Mouse (Mus musculus): ENCODE results near the gene Slamf9. TPM values are rescaled to one million over a fixed set of nuclear protein-coding genes. Genes with fewer than 3 reads are reported as not detected.

Slamf9 gene
- total and polyA plus RNA-seq, 3 experiments: not detected

GRCm38 (mm10) chr1:172480376-172480775 is 5.2 kb downstream of the Slamf9 start:
- Histone ChIP-seq H3K36me3 (replicated peaks) (no peaks in the 10 kb centered on the region), H3K4me1 (ENCODE audit: insufficient read depth, low read depth, low read length) (no peaks in the 10 kb centered on the region), H3K27me3 (ENCODE audit: insufficient read depth, low read length) (peaks cover 29% of the 10 kb centered on the region), H3K9me3 (replicated peaks) (no peaks in the 10 kb centered on the region), H3K4me3 (ENCODE audit: low read depth, low read length) (no peak overlapping the region)
- ATAC-seq (ENCODE audit: extremely low read depth, insufficient number of reproducible peaks, low FRiP score, poor library complexity, severe bottlenecking) (no peak), DNase-seq (ENCODE audit: low spot score) (no peak)
- TF ChIP-seq GATA2 (IDR thresholded peaks at IDR 0.05; ENCODE audit: borderline replicate concordance, low read depth, low read length): no peak
- TF ChIP-seq CTCF (IDR thresholded peaks at IDR 0.05; ENCODE audit: low read depth, low read length): no peak
- TF ChIP-seq GATA1 (IDR thresholded peaks at IDR 0.05; ENCODE audit: borderline replicate concordance, low read length): no peak
- no peak for TF ChIP-seq TAL1 (conservative IDR thresholded peaks at IDR 0.05; ENCODE audit: low read depth, low read length)
- no peak for TF ChIP-seq POLR2AphosphoS5 (IDR thresholded peaks at IDR 0.05; ENCODE audit: insufficient replicate concordance, low read depth, low read length)

GRCm38 (mm10) chr1:172481111-172481510 is 6.0 kb downstream of the Slamf9 start:
- no peak for TF ChIP-seq GATA1 (IDR thresholded peaks at IDR 0.05; ENCODE audit: borderline replicate concordance, low read length)
- no peak for TF ChIP-seq POLR2AphosphoS5 (IDR thresholded peaks at IDR 0.05; ENCODE audit: insufficient replicate concordance, low read depth, low read length)
- no peak for TF ChIP-seq GATA2 (IDR thresholded peaks at IDR 0.05; ENCODE audit: borderline replicate concordance, low read depth, low read length)
- TF ChIP-seq TAL1 (conservative IDR thresholded peaks at IDR 0.05; ENCODE audit: low read depth, low read length): no peak
- TF ChIP-seq CTCF (IDR thresholded peaks at IDR 0.05; ENCODE audit: low read depth, low read length): no peak
- Histone ChIP-seq H3K36me3 (replicated peaks) (no peaks in the 10 kb centered on the region), H3K27me3 (ENCODE audit: insufficient read depth, low read length) (peaks cover 29% of the 10 kb centered on the region), H3K4me3 (ENCODE audit: low read depth, low read length) (no peak overlapping the region), H3K4me1 (ENCODE audit: insufficient read depth, low read depth, low read length) (no peaks in the 10 kb centered on the region), H3K9me3 (replicated peaks) (no peaks in the 10 kb centered on the region)
- ATAC-seq (ENCODE audit: extremely low read depth, insufficient number of reproducible peaks, low FRiP score, poor library complexity, severe bottlenecking) (no peak), DNase-seq (ENCODE audit: low spot score) (no peak)

GRCm38 (mm10) chr1:172481540-172482280 is 6.6 kb downstream of the Slamf9 start, which contains the start of gene Igsf9:
Gene Igsf9 (plus strand): TSS chr1:172481788.
- peak; percentile 30; the same call in 1 of the 2 replicates for ATAC-seq (ENCODE audit: extremely low read depth, insufficient number of reproducible peaks, low FRiP score, poor library complexity, severe bottlenecking)
- no peaks in the 10 kb centered on the region for H3K9me3 ChIP-seq (replicated peaks)
- no peak for TF ChIP-seq GATA1 (IDR thresholded peaks at IDR 0.05; ENCODE audit: borderline replicate concordance, low read length)
- no peak for TF ChIP-seq CTCF (IDR thresholded peaks at IDR 0.05; ENCODE audit: low read depth, low read length)
- H3K36me3 ChIP-seq (replicated peaks): no peaks in the 10 kb centered on the region
- peaks cover 29% of the 10 kb centered on the region for H3K27me3 ChIP-seq (ENCODE audit: insufficient read depth, low read length)
- DNase-seq (ENCODE audit: low spot score): no peak
- H3K4me3 ChIP-seq (ENCODE audit: low read depth, low read length): no peak within 1 kb of the TSS
- no peaks in the 10 kb centered on the region for H3K4me1 ChIP-seq (ENCODE audit: insufficient read depth, low read depth, low read length)

- Histone ChIP-seq H3K4me3 (ENCODE audit: low read depth, low read length) (no peak overlapping the region), H3K4me1 (ENCODE audit: insufficient read depth, low read depth, low read length) (no peaks in the 10 kb centered on the region), H3K36me3 (replicated peaks) (no peaks in the 10 kb centered on the region), H3K27me3 (ENCODE audit: insufficient read depth, low read length) (peaks cover 29% of the 10 kb centered on the region), H3K9me3 (replicated peaks) (no peaks in the 10 kb centered on the region)
- TF ChIP-seq POLR2AphosphoS5 (IDR thresholded peaks at IDR 0.05; ENCODE audit: insufficient replicate concordance, low read depth, low read length) (no peak), GATA2 (IDR thresholded peaks at IDR 0.05; ENCODE audit: borderline replicate concordance, low read depth, low read length) (no peak), GATA1 (IDR thresholded peaks at IDR 0.05; ENCODE audit: borderline replicate concordance, low read length) (no peak), CTCF (IDR thresholded peaks at IDR 0.05; ENCODE audit: low read depth, low read length) (no peak), TAL1 (conservative IDR thresholded peaks at IDR 0.05; ENCODE audit: low read depth, low read length) (no peak)
- ATAC-seq (ENCODE audit: extremely low read depth, insufficient number of reproducible peaks, low FRiP score, poor library complexity, severe bottlenecking) (no peak), DNase-seq (ENCODE audit: low spot score) (no peak)
These were observed 7.6 kb downstream of the Slamf9 start for GRCm38 (mm10) chr1:172482518-172483360.

GRCm38 (mm10) chr1:172483361-172483660 is 8.2 kb downstream of the Slamf9 start:
- Histone ChIP-seq H3K4me3 (ENCODE audit: low read depth, low read length) (no peak overlapping the region), H3K9me3 (replicated peaks) (no peaks in the 10 kb centered on the region), H3K36me3 (replicated peaks) (no peaks in the 10 kb centered on the region), H3K4me1 (ENCODE audit: insufficient read depth, low read depth, low read length) (no peaks in the 10 kb centered on the region), H3K27me3 (ENCODE audit: insufficient read depth, low read length) (peaks cover 32% of the 10 kb centered on the region)
- DNase-seq (ENCODE audit: low spot score) (no peak), ATAC-seq (ENCODE audit: extremely low read depth, insufficient number of reproducible peaks, low FRiP score, poor library complexity, severe bottlenecking) (no peak)
- no peak for TF ChIP-seq POLR2AphosphoS5 (IDR thresholded peaks at IDR 0.05; ENCODE audit: insufficient replicate concordance, low read depth, low read length)
- no peak for TF ChIP-seq GATA2 (IDR thresholded peaks at IDR 0.05; ENCODE audit: borderline replicate concordance, low read depth, low read length)

- TF ChIP-seq TAL1 (conservative IDR thresholded peaks at IDR 0.05; ENCODE audit: low read depth, low read length) (no peak), GATA1 (IDR thresholded peaks at IDR 0.05; ENCODE audit: borderline replicate concordance, low read length) (no peak), CTCF (IDR thresholded peaks at IDR 0.05; ENCODE audit: low read depth, low read length) (no peak), GATA2 (IDR thresholded peaks at IDR 0.05; ENCODE audit: borderline replicate concordance, low read depth, low read length) (no peak), POLR2AphosphoS5 (IDR thresholded peaks at IDR 0.05; ENCODE audit: insufficient replicate concordance, low read depth, low read length) (no peak)
- H3K36me3 ChIP-seq (replicated peaks): no peaks in the 10 kb centered on the region
- DNase-seq (ENCODE audit: low spot score) (no peak), ATAC-seq (ENCODE audit: extremely low read depth, insufficient number of reproducible peaks, low FRiP score, poor library complexity, severe bottlenecking) (no peak)
- no peaks in the 10 kb centered on the region for H3K4me1 ChIP-seq (ENCODE audit: insufficient read depth, low read depth, low read length)
- peaks cover 36% of the 10 kb centered on the region for H3K27me3 ChIP-seq (ENCODE audit: insufficient read depth, low read length)
- no peak overlapping the region for H3K4me3 ChIP-seq (ENCODE audit: low read depth, low read length)
- no peaks in the 10 kb centered on the region for H3K9me3 ChIP-seq (replicated peaks)
These were observed 9.1 kb downstream of the Slamf9 start for GRCm38 (mm10) chr1:172484236-172484635.

Data from G1E (cell line).